Mouse (Mus musculus): ENCODE measurements around the gene Defb28. TPM values are rescaled to one million over a fixed set of nuclear protein-coding genes. Genes with fewer than 3 reads are reported as not detected.
A peak's percentile ranks its signal among the peaks of the same experiment; 100 is the strongest.

Defb28 gene
- polyA plus RNA-seq (2012; rRNA removed) = not detected in 2 replicates

GRCm38 (mm10) chr2:152517981-152518380 is at the start of gene Defb28:
Gene Defb28, plus strand, starts transcription at chr2:152518255.
- Histone ChIP-seq H3K4me1 (replicated peaks; ENCODE audit: control insufficient read depth, insufficient read depth, low read length) (no peaks in the 10 kb centered on the region), H3K27me3 (ENCODE audit: control insufficient read depth, insufficient read depth, low read length) (no peaks in the 10 kb centered on the region), H3K4me3 (ENCODE audit: control insufficient read depth, insufficient read depth, low read length) (no peak within 1 kb of the TSS), H3K36me3 (ENCODE audit: control insufficient read depth, insufficient read depth, low read length) (no peaks in the 10 kb centered on the region), H3K27ac (ENCODE audit: control insufficient read depth, insufficient read depth, low read length) (no peak within 1 kb of the TSS)
- 80% methylated on average over 4 of the region's 4 CpGs for WGBS
- DNase-seq = no peak
- TF ChIP-seq CTCF (IDR thresholded peaks at IDR 0.05; ENCODE audit: borderline replicate concordance, control insufficient read depth, extremely low read depth, insufficient read depth, low read length, poor library complexity) = no peak
- TF ChIP-seq POLR2A (IDR thresholded peaks at IDR 0.05; ENCODE audit: control insufficient read depth, extremely low read depth, insufficient read depth, low read length, poor library complexity) = no peak

- Histone ChIP-seq H3K4me3 (ENCODE audit: control insufficient read depth, insufficient read depth, low read length) (no peak overlapping the region), H3K27me3 (ENCODE audit: control insufficient read depth, insufficient read depth, low read length) (no peaks in the 10 kb centered on the region; the same call in 1 of the 2 replicates), H3K36me3 (ENCODE audit: control insufficient read depth, insufficient read depth, low read length) (no peaks in the 10 kb centered on the region), H3K4me1 (replicated peaks; ENCODE audit: control insufficient read depth, insufficient read depth, low read length) (no peaks in the 10 kb centered on the region), H3K27ac (ENCODE audit: control insufficient read depth, insufficient read depth, low read length) (no peak overlapping the region)
- DNase-seq = peak; percentile 30
- TF ChIP-seq POLR2A (IDR thresholded peaks at IDR 0.05; ENCODE audit: control insufficient read depth, extremely low read depth, insufficient read depth, low read length, poor library complexity) = no peak
- no peak for TF ChIP-seq CTCF (IDR thresholded peaks at IDR 0.05; ENCODE audit: borderline replicate concordance, control insufficient read depth, extremely low read depth, insufficient read depth, low read length, poor library complexity)
- WGBS = 24% methylated on average over 7 of the region's 7 CpGs
Observed at GRCm38 (mm10) chr2:152470973-152471372, 47.1 kb upstream of the Defb28 start.

GRCm38 (mm10) chr2:152472434-152472833 is 45.6 kb upstream of the Defb28 start:
- H3K27me3 ChIP-seq (ENCODE audit: control insufficient read depth, insufficient read depth, low read length) = no peaks in the 10 kb centered on the region; the same call in 1 of the 2 replicates
- DNase-seq = no peak

GRCm38 (mm10) chr2:152476763-152477162 is 41.3 kb upstream of the Defb28 start, which contains the start of gene Defb20:
Gene Defb20, plus strand, starts transcription at chr2:152477063.
- WGBS = 80% methylated on average over 2 of the region's 2 CpGs
- Histone ChIP-seq H3K4me1 (replicated peaks; ENCODE audit: control insufficient read depth, insufficient read depth, low read length) (no peaks in the 10 kb centered on the region), H3K27ac (ENCODE audit: control insufficient read depth, insufficient read depth, low read length) (no peak within 1 kb of the TSS), H3K36me3 (ENCODE audit: control insufficient read depth, insufficient read depth, low read length) (no peaks in the 10 kb centered on the region), H3K4me3 (ENCODE audit: control insufficient read depth, insufficient read depth, low read length) (no peak within 1 kb of the TSS), H3K27me3 (ENCODE audit: control insufficient read depth, insufficient read depth, low read length) (no peaks in the 10 kb centered on the region)
- DNase-seq = no peak
- TF ChIP-seq POLR2A (IDR thresholded peaks at IDR 0.05; ENCODE audit: control insufficient read depth, extremely low read depth, insufficient read depth, low read length, poor library complexity) (no peak), CTCF (IDR thresholded peaks at IDR 0.05; ENCODE audit: borderline replicate concordance, control insufficient read depth, extremely low read depth, insufficient read depth, low read length, poor library complexity) (no peak)

More at GRCm38 (mm10) chr2:152472434-152472833, 45.6 kb upstream of the Defb28 start:
- Histone ChIP-seq H3K4me3 (ENCODE audit: control insufficient read depth, insufficient read depth, low read length) (no peak overlapping the region), H3K27ac (ENCODE audit: control insufficient read depth, insufficient read depth, low read length) (no peak overlapping the region), H3K36me3 (ENCODE audit: control insufficient read depth, insufficient read depth, low read length) (no peaks in the 10 kb centered on the region), H3K4me1 (replicated peaks; ENCODE audit: control insufficient read depth, insufficient read depth, low read length) (no peaks in the 10 kb centered on the region)
- no peak for TF ChIP-seq POLR2A (IDR thresholded peaks at IDR 0.05; ENCODE audit: control insufficient read depth, extremely low read depth, insufficient read depth, low read length, poor library complexity)
- WGBS = 33% methylated on average over 3 of the region's 3 CpGs

GRCm38 (mm10) chr2:152480881-152481280 is 37.2 kb upstream of the Defb28 start:
- TF ChIP-seq CTCF (IDR thresholded peaks at IDR 0.05; ENCODE audit: borderline replicate concordance, control insufficient read depth, extremely low read depth, insufficient read depth, low read length, poor library complexity) (no peak), POLR2A (IDR thresholded peaks at IDR 0.05; ENCODE audit: control insufficient read depth, extremely low read depth, insufficient read depth, low read length, poor library complexity) (no peak)
- Histone ChIP-seq H3K27ac (ENCODE audit: control insufficient read depth, insufficient read depth, low read length) (no peak overlapping the region), H3K4me3 (ENCODE audit: control insufficient read depth, insufficient read depth, low read length) (no peak overlapping the region), H3K36me3 (ENCODE audit: control insufficient read depth, insufficient read depth, low read length) (no peaks in the 10 kb centered on the region), H3K4me1 (replicated peaks; ENCODE audit: control insufficient read depth, insufficient read depth, low read length) (no peaks in the 10 kb centered on the region), H3K27me3 (ENCODE audit: control insufficient read depth, insufficient read depth, low read length) (no peaks in the 10 kb centered on the region)
- WGBS = 73% methylated on average over 3 of the region's 3 CpGs
- DNase-seq = no peak

- DNase-seq = no peak
- Histone ChIP-seq H3K36me3 (ENCODE audit: control insufficient read depth, insufficient read depth, low read length) (no peaks in the 10 kb centered on the region), H3K27ac (ENCODE audit: control insufficient read depth, insufficient read depth, low read length) (no peak overlapping the region), H3K4me1 (replicated peaks; ENCODE audit: control insufficient read depth, insufficient read depth, low read length) (no peaks in the 10 kb centered on the region), H3K4me3 (ENCODE audit: control insufficient read depth, insufficient read depth, low read length) (no peak overlapping the region), H3K27me3 (ENCODE audit: control insufficient read depth, insufficient read depth, low read length) (no peaks in the 10 kb centered on the region)
- 96% methylated on average over 7 of the region's 7 CpGs for WGBS
- no peak for TF ChIP-seq CTCF (IDR thresholded peaks at IDR 0.05; ENCODE audit: borderline replicate concordance, control insufficient read depth, extremely low read depth, insufficient read depth, low read length, poor library complexity)
- TF ChIP-seq POLR2A (IDR thresholded peaks at IDR 0.05; ENCODE audit: control insufficient read depth, extremely low read depth, insufficient read depth, low read length, poor library complexity) = no peak
Observed at GRCm38 (mm10) chr2:152481726-152482125, 36.3 kb upstream of the Defb28 start.

- 90% methylated on average over 2 of the region's 2 CpGs for WGBS
- H3K36me3 ChIP-seq (ENCODE audit: control insufficient read depth, insufficient read depth, low read length) = no peaks in the 10 kb centered on the region
- no peaks in the 10 kb centered on the region for H3K27me3 ChIP-seq (ENCODE audit: control insufficient read depth, insufficient read depth, low read length)
- H3K4me3 ChIP-seq (ENCODE audit: control insufficient read depth, insufficient read depth, low read length) = no peak overlapping the region
- no peak for DNase-seq
- no peaks in the 10 kb centered on the region for H3K4me1 ChIP-seq (replicated peaks; ENCODE audit: control insufficient read depth, insufficient read depth, low read length)
- TF ChIP-seq CTCF (IDR thresholded peaks at IDR 0.05; ENCODE audit: borderline replicate concordance, control insufficient read depth, extremely low read depth, insufficient read depth, low read length, poor library complexity) (no peak), POLR2A (IDR thresholded peaks at IDR 0.05; ENCODE audit: control insufficient read depth, extremely low read depth, insufficient read depth, low read length, poor library complexity) (no peak)
- no peak overlapping the region for H3K27ac ChIP-seq (ENCODE audit: control insufficient read depth, insufficient read depth, low read length)
Observed at GRCm38 (mm10) chr2:152487024-152487423, 31.0 kb upstream of the Defb28 start.
